Mouse (Mus musculus): ENCODE results near the gene Scaf1.

The Scaf1 gene

DNA sequence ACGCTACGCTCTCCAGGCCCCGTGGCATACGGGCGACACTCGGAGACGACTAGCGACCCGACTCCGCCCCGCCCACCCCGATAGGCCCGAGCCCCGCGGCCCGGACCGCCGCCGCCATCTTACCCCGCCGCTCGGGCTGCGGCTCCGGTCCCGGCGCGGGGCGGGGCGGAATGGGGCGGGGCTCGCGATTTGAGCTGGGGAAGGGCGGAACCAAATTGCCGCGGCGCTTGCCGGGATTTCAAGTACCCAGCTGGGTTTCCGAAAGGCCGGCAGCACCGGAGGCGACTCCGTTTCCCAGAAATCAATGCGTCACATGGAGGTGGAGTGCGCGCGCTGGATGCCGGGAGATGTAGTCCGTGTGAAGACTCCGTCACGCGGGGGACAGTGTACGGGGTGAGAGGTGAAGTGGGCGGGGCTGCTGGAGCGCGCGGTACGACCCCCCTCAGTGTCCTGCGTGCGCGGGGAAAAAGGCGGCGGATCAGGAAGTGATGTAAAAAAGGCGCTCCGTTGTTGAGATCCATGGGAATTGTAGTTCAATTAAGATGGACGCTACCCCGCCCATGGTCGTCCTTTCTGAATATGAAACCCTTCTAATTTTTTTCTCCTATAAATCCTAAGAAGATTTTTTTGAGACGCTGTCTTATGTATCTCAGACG lies at the start of gene Scaf1:
TSS of gene Scaf1 (minus strand) at position 407 of the 656 bp plus-strand sequence.
- ChIA-PET CTCF (interaction anchor here in 2 of 4 experiments (0.6 to 3.9 kb wide), 7 partner anchors 20 to 118 kb away, joined by 3 to 44 read pairs (median 5); partner anchors contain the start of gene Ap2a1 (in 1 of the 2)), POLR2A (interaction anchor here in 3 of 4 experiments (0.5 to 8.7 kb wide), 63 partner anchors 8 to 731 kb away, joined by 3 to 155 read pairs (median 4); partner anchors contain the start of genes Bcl2l12 (in 3 of the 3), Irf3 (in 3 of the 3), Prmt1 (in 3 of the 3) and Aldh16a1 (in 2 of the 3))

DNA sequence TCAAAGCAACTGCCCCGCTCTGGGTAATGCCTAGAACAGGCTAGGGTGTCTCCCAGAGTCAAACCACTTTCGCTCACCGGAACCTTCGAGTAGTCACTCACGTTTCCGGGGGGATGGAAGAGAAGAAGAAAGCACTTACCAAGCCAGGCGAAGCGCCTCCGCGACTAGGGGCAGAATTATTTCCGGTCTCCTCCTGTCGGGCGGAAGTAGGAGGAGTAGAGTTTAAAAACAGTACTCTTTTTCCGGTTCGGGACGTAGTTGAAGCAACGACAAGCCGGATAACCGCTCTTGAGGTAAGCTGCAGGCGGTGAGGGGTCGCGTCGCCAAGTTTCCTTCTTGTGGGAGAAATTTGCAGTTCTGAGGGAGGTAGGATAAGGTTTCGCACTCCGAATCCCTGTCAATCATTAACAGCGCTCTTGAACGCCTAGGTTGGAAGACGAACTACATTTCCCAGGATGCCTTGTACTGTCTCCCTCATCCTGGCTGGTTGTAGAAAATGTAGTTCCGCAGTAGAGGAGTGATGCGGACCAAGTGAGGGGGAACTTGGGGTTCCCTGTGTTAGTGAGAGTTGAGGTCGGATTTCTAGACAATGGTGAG lies 46.2 kb upstream of the Scaf1 start, which contains the start of the genes Nosip and Prrg2:
TSS of gene Nosip (plus strand) at position 191 of the 597 bp plus-strand sequence.
TSS of gene Prrg2 (minus strand) at position 439 of the 597 bp plus-strand sequence.
- POLR2A ChIA-PET = interaction anchor here in 3 of 4 experiments (0.6 to 8.9 kb wide), 15 partner anchors 8 to 305 kb away, joined by 3 to 98 read pairs (median 6); partner anchors contain the start of genes Prmt1 (in 2 of the 3), Prr12 (in 1 of the 3), Rps11 (in 1 of the 3) and Rras (in 1 of the 3)
- CTCF ChIA-PET = interaction anchor here in 1 of 4 experiments (0.6 kb wide), 1 partner anchor 45 kb away, joined by 3 read pairs; the partner anchor contains the start of gene Rras

DNA sequence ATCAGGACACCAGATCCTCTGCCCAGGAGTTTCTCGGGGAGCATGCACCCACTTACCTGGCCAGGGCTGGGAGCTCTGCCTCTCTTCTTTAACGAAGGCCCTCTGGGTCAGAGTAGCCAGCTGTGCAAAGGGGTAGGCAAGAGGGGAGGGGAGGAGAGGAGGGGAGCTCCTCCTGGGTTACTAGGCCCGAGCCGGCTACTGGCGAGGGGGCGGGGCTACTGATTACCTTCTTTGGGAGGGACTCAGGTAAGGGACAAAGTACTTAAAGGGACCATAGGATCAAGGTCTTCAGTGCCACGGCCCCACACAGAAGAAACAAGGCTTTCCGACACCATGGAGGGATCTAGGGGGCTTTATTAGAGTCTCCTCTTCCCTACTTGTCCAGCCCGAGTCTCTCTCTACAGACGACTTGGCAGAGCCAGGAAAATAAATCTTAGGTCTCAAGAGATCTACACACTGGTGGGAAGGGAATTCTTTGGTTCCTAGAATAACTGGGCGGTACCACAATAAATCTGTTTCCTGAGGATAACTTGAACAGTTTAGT lies 45.4 kb upstream of the Scaf1 start:
- CTCF ChIA-PET = interaction anchor here in 2 of 4 experiments (0.5 to 0.6 kb wide), 2 partner anchors 10 to 75 kb away, joined by 3 to 6 read pairs; partner anchors contain the start of gene Prmt1 (in 1 of the 2)

GRCm38 (mm10) chr7:45060632-45061122 lies 44.5 kb upstream of the Scaf1 start:
- POLR2A ChIA-PET = interaction anchor here in 3 of 4 experiments (0.8 to 2.2 kb wide), 16 partner anchors 10 to 144 kb away, joined by 3 to 10 read pairs (median 5); partner anchors contain the start of genes Aldh16a1 (in 1 of the 3), Ccdc155 (in 1 of the 3), Prmt1 (in 1 of the 3) and Rcn3 (in 1 of the 3)
- CTCF ChIA-PET = no interaction called here

More for the DNA sequence above, 45.4 kb upstream of the Scaf1 start:
- POLR2A ChIA-PET = interaction anchor here (0.6 to 2.2 kb wide), 32 partner anchors 7 to 659 kb away, joined by 3 to 10 read pairs (median 4); partner anchors contain the start of genes Rras (in 3 of the 4), Prr12 (in 2 of the 4), Aldh16a1 (in 1 of the 4) and Ccdc155 (in 1 of the 4)

DNA sequence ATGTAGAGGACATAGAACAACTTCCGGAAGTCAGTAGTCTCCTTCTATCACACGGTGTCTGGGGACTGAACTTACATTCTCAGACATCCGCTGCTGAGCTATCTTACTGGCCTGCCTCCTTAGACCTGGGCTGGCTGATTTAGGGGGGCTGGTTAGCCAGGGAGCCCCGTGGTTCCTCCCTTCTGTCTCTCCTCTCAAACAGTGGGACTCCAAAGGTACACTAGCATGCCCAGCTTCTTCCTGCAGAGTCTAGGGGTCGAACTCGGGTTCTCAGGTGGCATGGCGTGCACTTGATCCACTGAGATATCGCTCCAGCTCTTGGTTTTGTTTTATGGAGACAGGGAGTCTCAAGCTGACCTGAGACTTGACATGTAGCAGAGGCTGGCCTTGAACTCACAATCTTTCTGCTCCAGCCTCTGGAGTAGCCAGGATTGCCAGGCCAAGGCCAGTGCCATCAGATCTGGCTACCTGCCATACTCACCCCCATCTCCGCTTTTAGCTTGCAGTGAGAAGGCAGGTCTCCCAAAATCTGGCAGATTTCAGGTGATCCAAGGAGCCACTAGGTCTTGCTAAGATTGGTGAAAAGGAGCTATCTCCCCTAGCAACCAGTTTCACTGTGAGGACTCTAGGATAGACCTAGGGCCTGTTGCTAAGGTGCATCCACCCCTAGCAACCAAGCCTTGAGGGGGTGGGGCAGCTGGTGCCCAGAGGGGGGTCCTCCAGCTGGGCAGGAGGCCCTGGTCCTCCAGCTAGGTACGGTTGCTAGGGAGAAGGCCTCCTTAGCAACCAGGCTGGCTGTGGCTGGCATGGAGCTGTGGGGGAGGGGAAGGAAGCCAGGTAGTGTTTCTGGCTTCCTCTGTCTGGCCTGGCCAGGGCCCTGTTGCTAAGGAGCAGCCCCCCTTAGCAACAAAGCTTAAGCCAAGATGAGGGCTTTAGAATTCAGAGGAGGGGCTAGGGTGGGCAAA lies 42.7 kb upstream of the Scaf1 start:
- ChIA-PET POLR2A (interaction anchor here in 3 of 4 experiments (0.6 to 2.5 kb wide), 17 partner anchors 7 to 242 kb away, joined by 3 to 13 read pairs (median 3); partner anchors contain the start of genes Atf5 (in 1 of the 3) and Il4i1 (in 1 of the 3)), CTCF (interaction anchor here (0.6 to 2.4 kb wide), 8 partner anchors 9 to 882 kb away, joined by 3 to 17 read pairs (median 4); no protein-coding TSS in a partner anchor)

DNA sequence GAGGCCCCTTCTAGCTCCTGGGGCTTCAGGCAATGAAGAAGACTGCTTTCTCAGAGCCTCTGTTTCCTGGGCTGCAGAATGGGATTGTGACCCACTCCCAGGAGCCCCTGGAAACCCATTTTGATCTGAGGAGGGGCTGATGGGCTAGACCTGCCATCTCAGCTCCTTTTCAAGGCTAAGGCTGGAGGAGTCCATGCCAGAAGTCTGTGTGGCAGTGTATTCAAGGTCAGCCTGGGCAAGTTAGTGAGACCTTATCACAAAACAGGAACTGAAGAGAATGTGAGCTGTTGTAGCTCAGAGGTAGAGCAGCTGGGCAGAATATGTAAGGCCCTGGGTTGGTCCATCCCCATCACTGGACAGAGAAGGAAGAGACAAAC lies 40.8 kb upstream of the Scaf1 start:
- CTCF ChIA-PET = interaction anchor here in 2 of 4 experiments (0.6 to 1.4 kb wide), 2 partner anchors 11 to 74 kb away, joined by 5 read pairs; no protein-coding TSS in a partner anchor

DNA sequence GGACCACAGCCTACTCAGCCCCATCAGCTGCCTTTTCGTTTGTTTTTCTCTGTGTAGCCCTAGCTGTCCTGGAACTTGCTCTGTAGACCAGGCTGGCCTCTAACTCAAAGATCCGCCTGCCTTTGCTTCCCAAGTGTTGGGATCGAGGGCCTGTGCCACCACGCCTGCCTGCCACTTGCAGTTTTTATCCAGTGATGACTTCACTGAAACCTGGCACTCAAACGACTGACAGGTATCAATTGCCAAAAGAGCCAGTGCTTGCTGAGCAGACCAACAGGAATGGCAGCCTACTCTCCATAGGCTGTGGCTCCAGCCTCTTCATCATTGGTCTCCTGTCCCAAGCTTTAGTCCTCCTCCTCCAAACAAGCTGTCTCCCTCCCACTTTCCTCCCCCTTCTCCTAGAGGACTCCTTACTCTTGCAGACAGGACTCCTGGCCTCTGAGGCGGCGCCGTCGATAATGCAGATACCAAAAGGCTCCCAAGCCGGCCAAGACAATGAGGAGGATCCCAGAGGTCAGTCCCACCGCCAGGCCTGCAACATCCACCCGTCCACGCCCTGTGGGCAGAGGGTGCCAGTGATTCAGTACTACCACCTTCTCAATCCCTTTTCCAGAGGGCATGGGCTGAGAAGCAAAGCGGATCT lies 40.3 kb upstream of the Scaf1 start:
- POLR2A ChIA-PET = interaction anchor here in 3 of 4 experiments (0.6 to 7.0 kb wide), 7 partner anchors 10 to 167 kb away, joined by 3 to 98 read pairs (median 4); partner anchors contain the start of genes Rras (in 2 of the 3), Nosip (in 1 of the 3) and Prrg2 (in 1 of the 3)
- CTCF ChIA-PET = interaction anchor here in 1 of 4 experiments (1.4 kb wide), 1 partner anchor 12 kb away, joined by 5 read pairs; no protein-coding TSS in a partner anchor

More for the DNA sequence above, 40.8 kb upstream of the Scaf1 start:
- POLR2A ChIA-PET = interaction anchor here in 3 of 4 experiments (0.6 to 7.0 kb wide), 6 partner anchors 10 to 167 kb away, joined by 3 to 98 read pairs (median 5); partner anchors contain the start of genes Rras (in 2 of the 3), Nosip (in 1 of the 3) and Prrg2 (in 1 of the 3)

- POLR2A ChIA-PET = interaction anchor here (0.5 to 7.0 kb wide), 91 partner anchors 9 to 806 kb away, joined by 3 to 98 read pairs (median 4); partner anchors contain the start of genes Il4i1 (in 3 of the 4), Nosip (in 3 of the 4), Nup62 (in 3 of the 4) and Prmt1 (in 3 of the 4)
- CTCF ChIA-PET = interaction anchor here (0.5 to 1.5 kb wide), 28 partner anchors 13 to 505 kb away, joined by 3 to 39 read pairs (median 3); partner anchors contain the start of genes Flt3l (in 2 of the 4), Gm45713 (in 2 of the 4), Gys1 (in 1 of the 4) and Rras (in 1 of the 4)
Observed at GRCm38 (mm10) chr7:45053931-45054510, 37.9 kb upstream of the Scaf1 start.

- POLR2A ChIA-PET = interaction anchor here (0.5 to 7.0 kb wide), 79 partner anchors 9 to 806 kb away, joined by 3 to 98 read pairs (median 4); partner anchors contain the start of genes Il4i1 (in 3 of the 4), Nosip (in 3 of the 4), Nup62 (in 3 of the 4) and Prmt1 (in 3 of the 4)
- CTCF ChIA-PET = interaction anchor here (0.5 to 1.5 kb wide), 24 partner anchors 14 to 506 kb away, joined by 3 to 39 read pairs (median 3); partner anchors contain the start of genes Flt3l (in 1 of the 4), Gm45713 (in 1 of the 4), Gys1 (in 1 of the 4) and Rras (in 1 of the 4)
Observed at GRCm38 (mm10) chr7:45053117-45053930, 37.2 kb upstream of the Scaf1 start.

GRCm38 (mm10) chr7:45052862-45053116 lies 36.6 kb upstream of the Scaf1 start, which contains the start of gene Prr12:
TSS of gene Prr12 (minus strand) at chr7:45052881.
- POLR2A ChIA-PET = interaction anchor here (0.6 to 7.0 kb wide), 23 partner anchors 9 to 399 kb away, joined by 3 to 98 read pairs (median 5); partner anchors contain the start of genes Rras (in 3 of the 4), Prmt1 (in 2 of the 4), Ap2a1 (in 1 of the 4) and Nosip (in 1 of the 4)
- CTCF ChIA-PET = interaction anchor here in 2 of 4 experiments (0.8 to 2.1 kb wide), 3 partner anchors 14 to 36 kb away, joined by 3 to 9 read pairs (median 5); no protein-coding TSS in a partner anchor

- CTCF ChIA-PET = interaction anchor here in 2 of 4 experiments (0.8 to 2.1 kb wide), 6 partner anchors 14 to 35 kb away, joined by 3 to 9 read pairs (median 6); no protein-coding TSS in a partner anchor
Observed at GRCm38 (mm10) chr7:45052181-45052861, 36.2 kb upstream of the Scaf1 start.

DNA sequence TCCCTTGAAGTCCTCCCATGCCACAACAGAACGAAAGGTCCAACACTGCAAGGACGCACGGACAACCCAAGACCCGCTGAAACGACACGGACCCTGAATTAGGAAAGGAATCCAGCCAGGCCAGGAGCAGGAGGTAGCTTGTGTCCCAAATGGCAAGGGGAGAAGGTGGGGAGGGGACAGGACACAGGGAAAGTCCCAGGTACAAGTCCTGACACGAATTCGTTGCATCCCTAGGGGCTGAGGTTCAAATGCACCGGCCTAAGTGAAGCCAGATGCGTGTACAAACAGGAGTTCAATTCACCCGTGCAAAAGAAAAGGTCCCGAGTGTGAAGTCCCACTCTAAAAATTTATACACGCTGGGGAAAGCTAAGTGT lies 35.4 kb upstream of the Scaf1 start:
- ChIA-PET CTCF (interaction anchor here (0.6 to 2.1 kb wide), 14 partner anchors 8 to 205 kb away, joined by 3 to 9 read pairs (median 3); partner anchors contain the start of genes Aldh16a1 (in 1 of the 4), Pih1d1 (in 1 of the 4) and Rras (in 1 of the 4)), POLR2A (interaction anchor here in 3 of 4 experiments (0.8 to 7.0 kb wide), 44 partner anchors 8 to 408 kb away, joined by 3 to 98 read pairs (median 4); partner anchors contain the start of genes Rras (in 3 of the 3), Ap2a1 (in 2 of the 3), Prmt1 (in 2 of the 3) and Akt1s1 (in 1 of the 3))

More at GRCm38 (mm10) chr7:45052181-45052861, 36.2 kb upstream of the Scaf1 start:
- POLR2A ChIA-PET = interaction anchor here (0.6 to 7.0 kb wide), 42 partner anchors 7 to 407 kb away, joined by 3 to 98 read pairs (median 4); partner anchors contain the start of genes Rras (in 3 of the 4), Prmt1 (in 2 of the 4), Ap2a1 (in 1 of the 4) and Atf5 (in 1 of the 4)
